Mouse (Mus musculus): ENCODE data around the gene Samd9l. TPM values are rescaled to one million over a fixed set of nuclear protein-coding genes. Genes with fewer than 3 reads are reported as not detected.
"Not testable (repeated sequence)": the region's sequence is repeated elsewhere in the genome, so short reads cannot be mapped to it uniquely, and the experiment has no call there.

Samd9l gene
- polyA plus RNA-seq, 1 experiment from 2014 or later = 1.2 TPM

DNA sequence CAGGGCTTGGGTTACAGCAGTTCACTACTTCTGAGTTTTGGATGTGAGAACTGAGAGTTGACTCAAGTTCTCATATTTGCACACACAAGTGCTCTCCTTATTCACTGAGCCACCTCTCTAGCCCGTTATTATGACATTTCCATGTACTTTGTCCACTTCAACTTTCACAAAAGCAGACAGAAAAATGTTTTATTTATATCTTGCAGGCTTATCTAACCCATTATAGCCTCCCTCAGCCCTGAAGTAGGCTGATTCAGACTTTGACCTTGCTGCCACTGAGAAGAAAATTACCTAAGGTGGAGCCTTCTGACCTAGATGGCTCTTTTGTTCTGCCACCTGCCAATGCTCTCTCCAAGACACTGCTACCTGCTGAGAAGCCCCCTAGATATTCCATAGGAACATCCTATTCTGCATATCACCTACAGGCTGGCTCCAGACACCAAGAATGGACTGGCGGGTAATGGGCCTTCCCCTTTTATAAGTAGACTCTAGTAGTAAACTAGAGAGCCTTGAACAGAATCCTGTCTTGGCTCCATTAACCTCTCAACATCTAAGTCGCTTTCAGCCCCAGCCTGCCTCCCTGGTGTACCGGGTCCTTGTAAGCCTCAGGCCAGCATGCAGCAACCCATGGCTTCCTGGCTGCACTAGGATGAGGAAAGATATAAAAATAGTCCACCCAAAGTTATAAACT is 3.3 kb downstream of the Samd9l start:
- not testable (repeated sequence) for H3K4me3 ChIP-seq (ENCODE audit: low read length); H3K27ac ChIP-seq (ENCODE audit: low read depth, low read length); H3K36me3 ChIP-seq (ENCODE audit: control insufficient read depth, insufficient read depth, low read length); H3K9me3 ChIP-seq (ENCODE audit: control insufficient read depth, low read length); H3K4me1 ChIP-seq (ENCODE audit: control insufficient read depth, insufficient read depth, low read depth, low read length); H3K27me3 ChIP-seq (replicated peaks; ENCODE audit: control insufficient read depth, insufficient read depth, low read length); ATAC-seq; H3K4me2 ChIP-seq (ENCODE audit: low read length); H3K9ac ChIP-seq (ENCODE audit: low read depth, low read length)
- 66% methylated on average over 4 of the region's 4 CpGs for WGBS

- Histone ChIP-seq H3K36me3 (ENCODE audit: control insufficient read depth, insufficient read depth, low read length) (no peaks in the 10 kb centered on the region), H3K4me3 (ENCODE audit: low read length) (no peak overlapping the region), H3K27me3 (replicated peaks; ENCODE audit: control insufficient read depth, insufficient read depth, low read length) (no peaks in the 10 kb centered on the region), H3K4me1 (ENCODE audit: control insufficient read depth, insufficient read depth, low read depth, low read length) (no peaks in the 10 kb centered on the region), H3K4me2 (ENCODE audit: low read length) (no peak overlapping the region), H3K27ac (ENCODE audit: low read depth, low read length) (no peak overlapping the region), H3K9me3 (ENCODE audit: control insufficient read depth, low read length) (no peaks in the 10 kb centered on the region), H3K9ac (ENCODE audit: low read depth, low read length) (no peak overlapping the region)
- 71% methylated on average over 1 of the region's 1 CpGs for WGBS
- ATAC-seq = no peak
These were observed 9.4 kb downstream of the Samd9l start for GRCm38 (mm10) chr6:3389995-3390394.

DNA sequence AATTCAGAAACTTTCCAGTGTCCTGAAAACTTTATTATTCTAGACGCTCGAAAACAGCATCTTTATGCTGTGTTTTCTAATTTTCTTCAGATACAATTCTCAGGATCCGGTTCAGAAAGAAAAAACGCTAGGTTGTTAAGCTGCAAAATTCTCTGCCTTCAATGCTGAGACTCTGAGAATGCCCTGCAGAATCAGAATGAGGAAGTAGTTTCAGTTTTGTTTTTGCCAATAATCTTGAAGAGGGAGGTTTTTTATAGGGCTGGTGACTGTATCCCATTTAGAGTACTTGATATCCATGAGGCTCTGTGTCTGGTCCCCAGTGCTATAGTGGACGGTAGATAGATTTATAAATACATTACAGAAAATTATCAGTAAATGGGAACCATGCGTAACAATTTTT is 12.8 kb downstream of the Samd9l start:
- Histone ChIP-seq H3K4me3 (ENCODE audit: low read length) (no peak overlapping the region), H3K27ac (ENCODE audit: low read depth, low read length) (no peak overlapping the region), H3K4me2 (ENCODE audit: low read length) (no peak overlapping the region), H3K9ac (ENCODE audit: low read depth, low read length) (no peak overlapping the region), H3K27me3 (replicated peaks; ENCODE audit: control insufficient read depth, insufficient read depth, low read length) (no peaks in the 10 kb centered on the region), H3K36me3 (ENCODE audit: control insufficient read depth, insufficient read depth, low read length) (no peaks in the 10 kb centered on the region), H3K4me1 (ENCODE audit: control insufficient read depth, insufficient read depth, low read depth, low read length) (no peaks in the 10 kb centered on the region), H3K9me3 (ENCODE audit: control insufficient read depth, low read length) (no peaks in the 10 kb centered on the region)
- WGBS = 92% methylated on average over 6 of the region's 6 CpGs
- ATAC-seq = no peak

DNA sequence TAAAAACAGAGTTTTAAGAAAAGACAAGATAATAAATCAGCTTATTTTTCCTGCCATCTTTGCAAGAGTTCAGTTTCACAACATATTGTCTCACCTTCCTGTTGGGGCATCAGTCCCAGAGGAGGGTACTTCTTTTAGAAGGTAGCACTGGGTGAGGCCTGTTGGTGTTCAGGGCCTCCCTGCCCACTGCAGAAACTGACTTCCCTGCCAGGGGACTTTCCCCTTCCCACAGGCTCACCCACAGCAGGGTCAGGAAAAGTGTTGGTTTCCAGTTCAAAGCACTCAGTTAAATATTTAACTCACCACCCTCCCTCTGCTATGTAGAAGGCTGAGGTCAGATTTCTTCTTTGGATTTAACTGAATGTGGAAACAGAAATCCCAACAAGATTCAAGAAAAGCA is 14.6 kb downstream of the Samd9l start:
- not testable (repeated sequence) for H3K27me3 ChIP-seq (replicated peaks; ENCODE audit: control insufficient read depth, insufficient read depth, low read length); H3K4me2 ChIP-seq (ENCODE audit: low read length); H3K4me3 ChIP-seq (ENCODE audit: low read length); ATAC-seq; H3K36me3 ChIP-seq (ENCODE audit: control insufficient read depth, insufficient read depth, low read length); H3K4me1 ChIP-seq (ENCODE audit: control insufficient read depth, insufficient read depth, low read depth, low read length); H3K27ac ChIP-seq (ENCODE audit: low read depth, low read length); H3K9me3 ChIP-seq (ENCODE audit: control insufficient read depth, low read length); H3K9ac ChIP-seq (ENCODE audit: low read depth, low read length)

DNA sequence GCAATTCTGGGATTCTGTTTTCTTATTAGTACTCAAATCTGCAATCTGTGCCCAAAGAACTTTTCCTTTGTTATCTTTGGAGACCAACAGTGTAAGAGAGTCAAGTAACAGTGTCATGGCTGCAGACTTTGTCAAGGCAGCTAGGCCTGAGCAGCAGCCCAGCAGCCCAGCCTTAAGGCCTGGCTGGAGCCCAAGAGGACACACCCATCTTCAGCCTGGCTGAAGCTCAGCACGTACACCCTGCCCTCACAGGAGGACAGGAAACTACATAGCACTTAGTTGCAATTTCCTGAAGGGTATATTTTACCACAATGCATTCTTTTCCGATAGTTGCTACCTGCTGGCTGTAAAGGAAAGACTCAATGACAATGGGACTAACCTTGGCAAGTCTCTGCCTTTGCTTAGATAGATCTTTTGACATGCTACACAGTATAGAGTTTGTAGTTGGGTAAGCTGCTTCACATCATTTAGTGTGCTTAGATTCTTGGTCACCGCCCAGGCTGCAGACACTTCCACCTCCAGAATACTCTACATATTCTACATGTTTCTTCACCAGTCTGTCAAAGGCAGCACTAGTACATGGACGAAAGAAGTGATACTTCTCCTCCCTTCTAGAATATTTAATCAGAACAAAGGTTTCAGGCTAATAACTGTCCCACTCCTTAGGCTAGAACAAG is 15.1 kb downstream of the Samd9l start:
- WGBS = 13% methylated on average over 1 of the region's 4 CpGs
- not testable (repeated sequence) for H3K4me3 ChIP-seq (ENCODE audit: low read length); H3K27me3 ChIP-seq (replicated peaks; ENCODE audit: control insufficient read depth, insufficient read depth, low read length); H3K4me2 ChIP-seq (ENCODE audit: low read length); H3K4me1 ChIP-seq (ENCODE audit: control insufficient read depth, insufficient read depth, low read depth, low read length); H3K9ac ChIP-seq (ENCODE audit: low read depth, low read length); H3K9me3 ChIP-seq (ENCODE audit: control insufficient read depth, low read length); H3K27ac ChIP-seq (ENCODE audit: low read depth, low read length); H3K36me3 ChIP-seq (ENCODE audit: control insufficient read depth, insufficient read depth, low read length)
- 0 out of 2 replicates have a peak, but pooled peaks have one; percentile 45 for ATAC-seq

DNA sequence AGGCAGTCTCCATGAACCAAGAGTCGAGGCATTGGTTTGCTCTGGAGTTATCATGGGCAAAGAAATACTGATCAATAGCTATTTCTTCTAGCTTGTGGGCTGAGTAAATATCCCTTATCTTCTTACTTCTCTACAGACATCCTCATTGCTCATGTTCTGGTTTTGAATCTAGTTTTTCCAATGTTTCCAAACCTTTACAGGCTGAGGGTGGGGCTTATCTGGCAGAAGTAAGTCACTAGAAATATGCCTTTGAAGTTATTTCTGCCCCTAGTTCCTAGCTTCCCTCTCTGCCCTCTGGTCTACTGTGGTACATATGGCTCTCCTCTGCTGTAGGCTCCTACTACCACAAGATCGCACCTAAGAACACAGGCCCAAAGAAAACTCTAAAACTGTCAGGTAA is 20.2 kb downstream of the Samd9l start:
- Histone ChIP-seq H3K36me3 (ENCODE audit: control insufficient read depth, insufficient read depth, low read length) (no peaks in the 10 kb centered on the region), H3K4me3 (ENCODE audit: low read length) (no peak overlapping the region), H3K4me1 (ENCODE audit: control insufficient read depth, insufficient read depth, low read depth, low read length) (no peaks in the 10 kb centered on the region), H3K27ac (ENCODE audit: low read depth, low read length) (no peak overlapping the region), H3K9ac (ENCODE audit: low read depth, low read length) (no peak overlapping the region), H3K27me3 (replicated peaks; ENCODE audit: control insufficient read depth, insufficient read depth, low read length) (no peaks in the 10 kb centered on the region), H3K9me3 (ENCODE audit: control insufficient read depth, low read length) (no peaks in the 10 kb centered on the region), H3K4me2 (ENCODE audit: low read length) (no peak overlapping the region)
- 90% methylated on average over 2 of the region's 2 CpGs for WGBS
- no peak for ATAC-seq

GRCm38 (mm10) chr6:3376687-3377086 is 22.7 kb downstream of the Samd9l start:
- H3K27ac ChIP-seq (ENCODE audit: low read depth, low read length) = no peak overlapping the region
- no peaks in the 10 kb centered on the region for H3K4me1 ChIP-seq (ENCODE audit: control insufficient read depth, insufficient read depth, low read depth, low read length)
- peaks cover 3% of the 10 kb centered on the region; the same call in 1 of the 2 replicates for H3K9me3 ChIP-seq (ENCODE audit: control insufficient read depth, low read length)
- no peak overlapping the region for H3K4me2 ChIP-seq (ENCODE audit: low read length)
- no peak overlapping the region for H3K4me3 ChIP-seq (ENCODE audit: low read length)
- 80% methylated on average over 5 of the region's 5 CpGs for WGBS
- no peak overlapping the region for H3K9ac ChIP-seq (ENCODE audit: low read depth, low read length)
- H3K27me3 ChIP-seq (replicated peaks; ENCODE audit: control insufficient read depth, insufficient read depth, low read length) = no peaks in the 10 kb centered on the region
- no peaks in the 10 kb centered on the region for H3K36me3 ChIP-seq (ENCODE audit: control insufficient read depth, insufficient read depth, low read length)
- no peak for ATAC-seq

- no peak overlapping the region for H3K4me3 ChIP-seq (ENCODE audit: low read length)
- no peaks in the 10 kb centered on the region for H3K36me3 ChIP-seq (ENCODE audit: control insufficient read depth, insufficient read depth, low read length)
- H3K9me3 ChIP-seq (ENCODE audit: control insufficient read depth, low read length) = peaks cover 3% of the 10 kb centered on the region; the same call in 1 of the 2 replicates
- WGBS = 85% methylated on average over 8 of the region's 8 CpGs
- no peak overlapping the region for H3K27ac ChIP-seq (ENCODE audit: low read depth, low read length)
- H3K4me2 ChIP-seq (ENCODE audit: low read length) = no peak overlapping the region
- ATAC-seq = no peak
- H3K27me3 ChIP-seq (replicated peaks; ENCODE audit: control insufficient read depth, insufficient read depth, low read length) = no peaks in the 10 kb centered on the region
- H3K4me1 ChIP-seq (ENCODE audit: control insufficient read depth, insufficient read depth, low read depth, low read length) = no peaks in the 10 kb centered on the region
- H3K9ac ChIP-seq (ENCODE audit: low read depth, low read length) = no peak overlapping the region
These were observed 29.8 kb downstream of the Samd9l start for GRCm38 (mm10) chr6:3369527-3369926.

DNA sequence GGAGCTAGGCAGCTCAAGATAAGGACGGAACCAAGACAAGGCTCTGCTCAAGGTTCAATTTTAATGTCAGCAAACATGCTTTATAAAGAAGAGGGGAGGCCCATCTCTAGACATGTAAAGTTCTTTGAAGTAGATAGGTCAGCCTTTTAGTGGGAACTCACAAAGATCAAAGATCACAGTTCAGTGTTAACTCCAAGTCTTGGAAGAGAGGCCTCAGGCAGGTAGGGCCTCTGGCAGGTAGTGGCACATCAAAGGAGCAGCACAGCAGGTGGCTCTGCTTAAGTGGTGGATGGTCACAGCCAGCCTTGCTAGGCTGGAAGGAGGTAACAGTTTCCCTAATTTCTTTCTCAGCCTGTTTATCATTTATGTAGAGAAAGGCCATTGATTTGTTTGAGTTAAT is 33.8 kb downstream of the Samd9l start:
- H3K9ac ChIP-seq (ENCODE audit: low read depth, low read length); H3K36me3 ChIP-seq (ENCODE audit: control insufficient read depth, insufficient read depth, low read length); H3K4me1 ChIP-seq (ENCODE audit: control insufficient read depth, insufficient read depth, low read depth, low read length); H3K27me3 ChIP-seq (replicated peaks; ENCODE audit: control insufficient read depth, insufficient read depth, low read length); H3K9me3 ChIP-seq (ENCODE audit: control insufficient read depth, low read length); H3K4me2 ChIP-seq (ENCODE audit: low read length); ATAC-seq; H3K27ac ChIP-seq (ENCODE audit: low read depth, low read length); H3K4me3 ChIP-seq (ENCODE audit: low read length): not testable (repeated sequence)
- WGBS = 79% methylated on average over 1 of the region's 1 CpGs

All from hindbrain, embryonic 16.5 days (tissue).